Mouse (Mus musculus): ENCODE results near the gene Asgr1. TPM values are rescaled to one million over a fixed set of nuclear protein-coding genes. Genes with fewer than 3 reads are reported as not detected.
"Not testable (repeated sequence)": the region's sequence is repeated elsewhere in the genome, so short reads cannot be mapped to it uniquely, and the experiment has no call there.

The Asgr1 gene
- total RNA-seq, 2 experiments from 2014 or later, result not detected

GRCm38 (mm10) chr11:70057805-70058204 lies 3.9 kb downstream of the Asgr1 start:
- no peak for ATAC-seq (replicated peaks; ENCODE audit: low FRiP score, low TSS enrichment, poor library complexity, severe bottlenecking)

GRCm38 (mm10) chr11:70059930-70060329 lies 6.0 kb downstream of the Asgr1 start:
- ATAC-seq (replicated peaks; ENCODE audit: low FRiP score, low TSS enrichment, poor library complexity, severe bottlenecking), result no peak

- ATAC-seq (replicated peaks; ENCODE audit: low FRiP score, low TSS enrichment, poor library complexity, severe bottlenecking), result no peak
These were observed 9.2 kb downstream of the Asgr1 start for GRCm38 (mm10) chr11:70063053-70063452.

GRCm38 (mm10) chr11:70066701-70067100 lies 12.8 kb downstream of the Asgr1 start:
- no peak for ATAC-seq (replicated peaks; ENCODE audit: low FRiP score, low TSS enrichment, poor library complexity, severe bottlenecking)

GRCm38 (mm10) chr11:70068245-70068644 lies 14.4 kb downstream of the Asgr1 start:
- ATAC-seq (replicated peaks; ENCODE audit: low FRiP score, low TSS enrichment, poor library complexity, severe bottlenecking), result no peak

GRCm38 (mm10) chr11:70070057-70070456 lies 16.2 kb downstream of the Asgr1 start:
- ATAC-seq (replicated peaks; ENCODE audit: low FRiP score, low TSS enrichment, poor library complexity, severe bottlenecking), result no peak

- not testable (repeated sequence) for ATAC-seq (replicated peaks; ENCODE audit: low FRiP score, low TSS enrichment, poor library complexity, severe bottlenecking)
These were observed 16.7 kb downstream of the Asgr1 start for GRCm38 (mm10) chr11:70070603-70071002.

- ATAC-seq (replicated peaks; ENCODE audit: low FRiP score, low TSS enrichment, poor library complexity, severe bottlenecking), result peak; percentile 71
These were observed 20.6 kb downstream of the Asgr1 start for GRCm38 (mm10) chr11:70074379-70075071.

- no peak for ATAC-seq (replicated peaks; ENCODE audit: low FRiP score, low TSS enrichment, poor library complexity, severe bottlenecking)
These were observed 21.7 kb downstream of the Asgr1 start for GRCm38 (mm10) chr11:70075581-70075980.

GRCm38 (mm10) chr11:70077441-70077840 lies 23.6 kb downstream of the Asgr1 start:
- ATAC-seq (replicated peaks; ENCODE audit: low FRiP score, low TSS enrichment, poor library complexity, severe bottlenecking), result no peak

- ATAC-seq (replicated peaks; ENCODE audit: low FRiP score, low TSS enrichment, poor library complexity, severe bottlenecking), result no peak
These were observed 25.3 kb downstream of the Asgr1 start for GRCm38 (mm10) chr11:70079175-70079574.

- ATAC-seq (replicated peaks; ENCODE audit: low FRiP score, low TSS enrichment, poor library complexity, severe bottlenecking), result no peak
These were observed 26.0 kb downstream of the Asgr1 start for GRCm38 (mm10) chr11:70079928-70080327.

GRCm38 (mm10) chr11:70080803-70081590 lies 27.1 kb downstream of the Asgr1 start:
- ATAC-seq (replicated peaks; ENCODE audit: low FRiP score, low TSS enrichment, poor library complexity, severe bottlenecking), result no peak

- no peak for ATAC-seq (replicated peaks; ENCODE audit: low FRiP score, low TSS enrichment, poor library complexity, severe bottlenecking)
These were observed 30.7 kb downstream of the Asgr1 start for GRCm38 (mm10) chr11:70084563-70084962.

GRCm38 (mm10) chr11:70091986-70092783 lies 38.3 kb downstream of the Asgr1 start, which contains the start of gene Asgr2:
TSS of gene Asgr2 (plus strand) at chr11:70092644.
- no peak for ATAC-seq (replicated peaks; ENCODE audit: low FRiP score, low TSS enrichment, poor library complexity, severe bottlenecking)

GRCm38 (mm10) chr11:70097396-70097795 lies 43.5 kb downstream of the Asgr1 start:
- no peak for ATAC-seq (replicated peaks; ENCODE audit: low FRiP score, low TSS enrichment, poor library complexity, severe bottlenecking)

GRCm38 (mm10) chr11:70099102-70099501 lies 45.2 kb downstream of the Asgr1 start:
- no peak for ATAC-seq (replicated peaks; ENCODE audit: low FRiP score, low TSS enrichment, poor library complexity, severe bottlenecking)

- no peak for ATAC-seq (replicated peaks; ENCODE audit: low FRiP score, low TSS enrichment, poor library complexity, severe bottlenecking)
These were observed 45.9 kb downstream of the Asgr1 start for GRCm38 (mm10) chr11:70099809-70100208.

- ATAC-seq (replicated peaks; ENCODE audit: low FRiP score, low TSS enrichment, poor library complexity, severe bottlenecking), result no peak
These were observed 49.9 kb downstream of the Asgr1 start for GRCm38 (mm10) chr11:70103701-70104315.

GRCm38 (mm10) chr11:70107085-70107484 lies 53.2 kb downstream of the Asgr1 start:
- no peak for ATAC-seq (replicated peaks; ENCODE audit: low FRiP score, low TSS enrichment, poor library complexity, severe bottlenecking)

All from megakaryocyte-erythroid progenitor cell, adult 5-6 weeks (primary cell).